Mouse (Mus musculus) embryonic fibroblast, embryonic 13.5 days (primary cell): ENCODE results near the gene Olfr12. TPM values are rescaled to one million over a fixed set of nuclear protein-coding genes. Genes with fewer than 3 reads are reported as not detected.

ENCODE experiments used
- H3K27ac ChIP-seq: 2 replicates; pipeline ENCODE4 v1.5.1; 2012; ENCODE audit warnings: low read length, control low read depth, inconsistent platforms; ENCODE audit not compliant: insufficient read depth
- H3K4me1 ChIP-seq: 2 replicates; pipeline ENCODE4 v1.6.1; 2011; ENCODE audit warnings: low read length; ENCODE audit not compliant: control insufficient read depth, insufficient read depth
- H3K4me3 ChIP-seq: 2 replicates; pipeline ENCODE4 v1.5.1; 2011; ENCODE audit warnings: mild to moderate bottlenecking, control low read depth, low read length; ENCODE audit not compliant: insufficient read depth
- CTCF ChIP-seq: IDR thresholded peaks from 2 replicates; pipeline ENCODE4 v1.5.1; 2011; ENCODE audit warnings: mild to moderate bottlenecking, control low read depth, low read length, moderate library complexity, borderline replicate concordance; ENCODE audit not compliant: insufficient read depth
- POLR2A ChIP-seq: IDR thresholded peaks from 2 replicates; pipeline ENCODE4 v1.6.1; 2011; ENCODE audit warnings: low read depth, mild to moderate bottlenecking, control low read depth, low read length, moderate library complexity
- polyA plus RNA-seq: library from polyadenylated mRNA; stranded (reverse); fragments of >200 nt; gene quantifications from 2 replicates; pipeline ENCODE4 v1.2.4, GENCODE M21; 2011; ENCODE audit warnings: low read depth; ENCODE audit not compliant: missing spikeins, insufficient read length

Gene Olfr12
- polyA plus RNA-seq, 1 experiment: not detected

- no peak overlapping the region for H3K4me3 ChIP-seq
- TF ChIP-seq POLR2A (no peak), CTCF (no peak)
These were observed 21.1 kb downstream of the Olfr12 start for GRCm38 (mm10) chr1:92638736-92639135.

DNA sequence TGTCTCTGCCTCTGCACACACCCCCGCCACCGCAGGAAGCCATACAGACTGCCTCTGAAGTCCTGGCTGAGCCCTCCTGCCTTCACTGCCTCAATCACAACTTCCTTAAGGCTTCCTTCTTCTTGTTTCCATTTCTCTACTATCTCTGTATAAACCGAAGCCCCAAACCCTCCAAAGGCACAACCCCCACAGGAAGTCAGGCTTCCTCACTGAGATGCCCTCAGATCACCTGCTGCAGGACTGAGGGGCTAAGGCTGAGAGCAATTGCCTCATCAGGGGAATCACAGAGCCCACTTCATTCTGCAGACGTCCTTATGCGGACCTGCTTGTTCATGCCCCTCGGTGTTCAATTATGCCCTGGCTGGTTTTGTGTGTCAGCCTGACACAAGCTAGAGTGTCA lies 22.8 kb downstream of the Olfr12 start:
- H3K4me1 ChIP-seq: no peaks in the 10 kb centered on the region
- TF ChIP-seq POLR2A (no peak), CTCF (no peak)
- no peak overlapping the region for H3K4me3 ChIP-seq
- H3K27ac ChIP-seq: no peak overlapping the region

More at GRCm38 (mm10) chr1:92638736-92639135, 21.1 kb downstream of the Olfr12 start:
- no peaks in the 10 kb centered on the region for H3K4me1 ChIP-seq
- no peak overlapping the region for H3K27ac ChIP-seq

- peak within 1 kb of the TSS; percentile 84 for H3K4me3 ChIP-seq
- H3K27ac ChIP-seq: no peak within 1 kb of the TSS
These were observed 24.1 kb downstream of the Olfr12 start, which contains the start of gene Cops9 for GRCm38 (mm10) chr1:92641514-92642272. Gene Cops9 (minus strand): TSS chr1:92641985.

DNA sequence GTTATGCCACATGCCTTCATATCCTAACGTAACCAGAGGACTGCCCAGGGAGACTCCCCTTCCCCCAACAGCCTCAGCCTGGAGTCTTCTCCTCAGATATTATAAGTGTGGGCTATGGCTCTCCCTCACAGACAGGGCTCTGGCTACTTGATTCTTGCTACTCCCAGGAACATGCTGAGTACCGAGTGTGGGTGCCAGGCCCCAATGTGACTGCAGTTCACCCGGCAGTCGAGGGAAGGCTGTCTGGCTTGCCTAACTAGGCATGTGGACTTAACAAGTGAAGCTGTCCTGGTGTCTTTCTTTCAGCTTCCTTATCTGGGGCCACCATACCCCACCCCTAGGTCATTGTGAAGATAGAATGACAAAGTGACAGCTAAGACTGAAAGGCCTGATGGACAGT lies 26.1 kb downstream of the Olfr12 start:
- no peaks in the 10 kb centered on the region for H3K4me1 ChIP-seq
- H3K4me3 ChIP-seq: no peak overlapping the region
- no peak overlapping the region for H3K27ac ChIP-seq
- TF ChIP-seq CTCF (no peak), POLR2A (no peak)

More at GRCm38 (mm10) chr1:92641514-92642272, 24.1 kb downstream of the Olfr12 start, which contains the start of gene Cops9:
- H3K4me1 ChIP-seq: no peaks in the 10 kb centered on the region
- no peak for TF ChIP-seq CTCF
- peak; percentile 85 for TF ChIP-seq POLR2A

- Histone ChIP-seq H3K27ac (no peak overlapping the region), H3K4me1 (no peaks in the 10 kb centered on the region), H3K4me3 (no peak overlapping the region)
- no peak for TF ChIP-seq POLR2A
- no peak for TF ChIP-seq CTCF
These were observed 27.3 kb downstream of the Olfr12 start for GRCm38 (mm10) chr1:92644916-92645315.

- no peak overlapping the region for H3K4me3 ChIP-seq
- TF ChIP-seq POLR2A: no peak
- no peak for TF ChIP-seq CTCF
- H3K4me1 ChIP-seq: no peaks in the 10 kb centered on the region
- H3K27ac ChIP-seq: no peak overlapping the region
These were observed 28.5 kb downstream of the Olfr12 start for GRCm38 (mm10) chr1:92646111-92646510.

DNA sequence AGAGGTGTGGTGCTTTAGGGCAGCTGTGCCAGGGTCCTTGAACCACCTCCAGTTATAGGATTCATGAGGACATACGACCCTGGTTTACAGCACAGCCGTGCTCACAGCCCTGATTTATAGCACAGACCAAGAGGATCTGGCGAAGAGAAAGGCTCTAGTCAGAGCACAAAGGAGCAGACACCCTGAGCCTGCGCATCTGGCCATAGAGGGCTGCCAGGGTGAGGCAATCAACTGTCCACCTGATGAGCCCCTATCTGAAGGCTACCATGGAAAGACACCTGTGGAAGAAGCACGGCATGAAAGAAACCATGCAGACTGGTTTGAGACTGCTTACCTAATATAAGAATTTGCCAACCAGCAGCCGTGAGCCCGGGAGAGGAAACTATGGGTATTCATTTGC lies 29.0 kb downstream of the Olfr12 start:
- Histone ChIP-seq H3K4me1 (no peaks in the 10 kb centered on the region), H3K27ac (no peak overlapping the region), H3K4me3 (no peak overlapping the region)
- TF ChIP-seq CTCF (no peak), POLR2A (no peak)

GRCm38 (mm10) chr1:92647026-92647425 lies 29.4 kb downstream of the Olfr12 start:
- no peak overlapping the region for H3K4me3 ChIP-seq
- TF ChIP-seq CTCF (no peak), POLR2A (no peak)
- no peak overlapping the region for H3K27ac ChIP-seq
- H3K4me1 ChIP-seq: no peaks in the 10 kb centered on the region

DNA sequence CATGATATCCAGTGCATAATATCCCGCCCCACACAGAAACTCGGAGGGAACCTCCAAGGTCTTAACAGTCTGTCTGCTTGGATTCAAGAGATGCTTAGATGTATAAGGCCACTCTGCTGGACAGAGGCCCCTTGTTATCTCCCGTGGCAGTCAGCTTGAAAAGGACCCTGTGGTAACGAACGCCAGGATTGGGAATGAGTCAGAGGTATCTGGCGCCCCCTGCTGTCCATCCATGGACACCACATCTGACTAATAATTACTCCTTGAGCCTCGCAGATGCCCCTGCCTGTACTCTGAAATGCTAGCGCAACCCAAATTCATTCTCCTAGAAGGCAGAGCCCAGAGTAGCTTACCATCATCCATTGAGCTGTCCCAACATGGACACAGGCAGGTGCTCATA lies 30.2 kb downstream of the Olfr12 start:
- H3K4me1 ChIP-seq: no peaks in the 10 kb centered on the region
- H3K27ac ChIP-seq: no peak overlapping the region
- H3K4me3 ChIP-seq: no peak overlapping the region
- TF ChIP-seq CTCF (peak; percentile 71; the same call in 1 of the 2 replicates), POLR2A (no peak)

DNA sequence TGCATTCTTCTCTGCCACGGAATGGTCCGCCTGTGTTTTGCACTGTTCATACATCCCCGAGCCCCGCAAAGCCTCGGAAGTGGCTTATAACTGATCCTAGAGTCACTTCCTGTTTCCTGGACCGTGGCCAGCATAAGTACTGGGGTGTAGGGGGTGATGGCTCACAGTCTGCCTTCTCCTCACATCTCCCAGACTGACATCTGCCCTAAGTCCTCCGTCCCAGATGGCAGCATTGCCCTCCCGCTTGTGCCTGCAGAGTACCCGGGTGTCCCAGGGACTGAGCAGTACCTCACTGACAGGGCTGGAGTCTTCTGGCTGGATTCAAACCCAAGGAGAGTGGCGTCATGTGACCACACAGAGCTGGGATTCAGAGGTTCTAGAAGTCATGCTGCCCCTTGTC lies 30.6 kb downstream of the Olfr12 start:
- Histone ChIP-seq H3K27ac (no peak overlapping the region), H3K4me1 (no peaks in the 10 kb centered on the region), H3K4me3 (no peak overlapping the region)
- TF ChIP-seq CTCF: no peak
- TF ChIP-seq POLR2A: no peak
